Mouse (Mus musculus): ENCODE data around the gene Ypel4. TPM values are rescaled to one million over a fixed set of nuclear protein-coding genes. Genes with fewer than 3 reads are reported as not detected.
A peak's percentile ranks its signal among the peaks of the same experiment; 100 is the strongest.

The Ypel4 gene
- polyA plus RNA-seq, 1 experiment from 2014 or later, result 11.6 TPM

GRCm38 (mm10) chr2:84758542-84759127 is 24.8 kb downstream of the Ypel4 start:
- in situ Hi-C loops (cut with MboI; ENCODE audit: low pct_unique_long_range_greater_than_20kb), result no loop called here
- H3K27me3 ChIP-seq, result peaks cover 2% of the 10 kb centered on the region
- POLR2A ChIA-PET, result interaction anchor here (2.1 kb wide), 1 partner anchor 10 kb away, joined by 6 read pairs; no protein-coding TSS in a partner anchor
- peak; percentile 74 for TF ChIP-seq CTCF (IDR thresholded peaks at IDR 0.05)
- no peak for DNase-seq (ENCODE audit: low read depth, low spot score)
- ATAC-seq, result peak; percentile 76
- CTCF ChIA-PET, result interaction anchor here (0.6 to 2.8 kb wide), 15 partner anchors 9 to 85 kb away, joined by 3 to 10 read pairs (median 4); partner anchors contain the start of genes Gm19426, Gm28635, Med19 and Ube2l6

GRCm38 (mm10) chr2:84760777-84761176 is 26.9 kb downstream of the Ypel4 start:
- H3K27me3 ChIP-seq, result peaks cover 8% of the 10 kb centered on the region
- ChIA-PET POLR2A (no interaction called here), CTCF (interaction anchor here (1.4 kb wide), 1 partner anchor 15 kb away, joined by 4 read pairs; no protein-coding TSS in a partner anchor)
- ATAC-seq (no peak), DNase-seq (ENCODE audit: low read depth, low spot score) (no peak)
- TF ChIP-seq CTCF (IDR thresholded peaks at IDR 0.05), result no peak
- in situ Hi-C loops (cut with MboI; ENCODE audit: low pct_unique_long_range_greater_than_20kb), result no loop called here

GRCm38 (mm10) chr2:84761309-84761708 is 27.5 kb downstream of the Ypel4 start:
- POLR2A ChIA-PET, result no interaction called here
- H3K27me3 ChIP-seq, result peaks cover 8% of the 10 kb centered on the region
- in situ Hi-C loops (cut with MboI; ENCODE audit: low pct_unique_long_range_greater_than_20kb), result no loop called here
- DNase-seq (ENCODE audit: low read depth, low spot score) (no peak), ATAC-seq (no peak)
- TF ChIP-seq CTCF (IDR thresholded peaks at IDR 0.05), result no peak
- CTCF ChIA-PET, result interaction anchor here (1.4 kb wide), 1 partner anchor 15 kb away, joined by 4 read pairs; no protein-coding TSS in a partner anchor

- POLR2A ChIA-PET, result interaction anchor here (0.7 kb wide), 1 partner anchor 806 kb away, joined by 7 read pairs; no protein-coding TSS in a partner anchor
- in situ Hi-C loops (cut with MboI; ENCODE audit: low pct_unique_long_range_greater_than_20kb), result no loop called here
- no peak for TF ChIP-seq CTCF (IDR thresholded peaks at IDR 0.05)
- peaks cover 8% of the 10 kb centered on the region for H3K27me3 ChIP-seq
- no peak for ATAC-seq
- CTCF ChIA-PET, result interaction anchor here (1.4 kb wide), 1 partner anchor 16 kb away, joined by 4 read pairs; no protein-coding TSS in a partner anchor
- no peak for DNase-seq (ENCODE audit: low read depth, low spot score)
Measured at GRCm38 (mm10) chr2:84761840-84762239, 28.0 kb downstream of the Ypel4 start.

DNA sequence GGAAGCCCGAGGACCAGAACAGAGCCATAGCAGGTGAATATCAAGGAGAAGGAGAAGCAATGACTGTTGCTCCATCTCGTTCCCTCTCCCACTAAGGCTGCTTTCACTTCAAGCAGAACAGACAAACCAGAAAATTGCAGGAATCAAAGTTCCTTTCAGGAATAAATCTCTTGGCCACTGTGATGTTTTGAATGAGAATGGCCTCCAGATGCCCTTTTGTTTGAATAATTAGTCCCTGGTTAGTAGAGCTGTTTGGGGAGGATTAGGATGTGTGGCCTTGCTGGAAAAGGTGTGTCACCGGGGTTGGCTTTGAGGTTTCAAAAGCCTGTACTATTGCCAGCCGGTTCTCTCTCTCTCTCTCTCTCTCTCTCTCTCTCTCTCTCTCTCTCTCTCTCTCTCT is 28.4 kb downstream of the Ypel4 start:
- peaks cover 8% of the 10 kb centered on the region for H3K27me3 ChIP-seq
- ATAC-seq, result no peak
- DNase-seq (ENCODE audit: low read depth, low spot score), result no peak
- ChIA-PET POLR2A (interaction anchor here (0.7 kb wide), 1 partner anchor 805 kb away, joined by 7 read pairs; no protein-coding TSS in a partner anchor), CTCF (interaction anchor here (1.1 to 1.7 kb wide), 2 partner anchors 23 to 37 kb away, joined by 4 read pairs; partner anchors contain the start of gene Ube2l6)
- in situ Hi-C loops (cut with MboI; ENCODE audit: low pct_unique_long_range_greater_than_20kb), result no loop called here
- TF ChIP-seq CTCF (IDR thresholded peaks at IDR 0.05), result no peak

DNA sequence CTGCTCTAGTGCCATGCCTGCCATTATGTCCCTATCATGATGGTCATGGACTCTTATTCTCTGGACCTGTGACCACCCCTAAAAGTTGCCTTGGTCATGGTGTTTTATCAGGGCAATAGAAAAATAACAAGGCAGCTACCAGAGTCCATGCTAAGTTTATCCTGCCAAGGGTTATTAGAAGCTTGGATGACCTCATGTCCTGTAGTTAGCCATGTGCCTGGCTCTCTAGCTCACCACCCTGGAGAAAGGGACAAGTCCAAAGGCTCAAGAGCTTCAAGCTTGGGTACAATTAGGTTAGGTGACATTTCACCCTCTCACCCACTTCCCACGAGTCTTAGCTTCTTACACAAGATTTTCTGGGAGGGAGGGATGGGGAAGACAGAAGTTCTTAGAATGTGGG is 29.0 kb downstream of the Ypel4 start:
- no peak for ATAC-seq
- POLR2A ChIA-PET, result no interaction called here
- in situ Hi-C loops (cut with MboI; ENCODE audit: low pct_unique_long_range_greater_than_20kb), result no loop called here

DNA sequence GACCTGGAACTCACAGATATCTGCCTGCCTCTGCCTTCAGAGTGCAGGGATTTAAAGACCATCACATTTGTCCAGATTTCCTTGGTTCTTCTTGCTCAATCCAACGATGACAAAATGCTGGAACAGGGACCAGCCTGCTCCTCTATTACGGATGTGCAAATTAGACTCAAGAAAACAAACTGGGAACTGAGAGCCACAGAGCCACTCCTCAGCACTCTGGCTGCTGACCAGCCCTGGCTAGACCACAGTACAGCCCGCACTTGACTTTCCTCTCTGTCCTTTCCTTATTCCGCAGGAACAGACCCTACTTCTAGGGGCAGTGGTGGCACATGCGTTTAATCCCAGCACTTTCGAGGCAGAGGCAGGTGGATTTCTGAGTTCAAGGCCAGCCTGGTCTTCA is 36.6 kb downstream of the Ypel4 start:
- ATAC-seq, result no peak
- DNase-seq (ENCODE audit: low read depth, low spot score), result no peak
- CTCF ChIA-PET, result no interaction called here
- no peak for TF ChIP-seq CTCF (IDR thresholded peaks at IDR 0.05)
- H3K27me3 ChIP-seq, result peaks cover 4% of the 10 kb centered on the region
- POLR2A ChIA-PET, result no interaction called here
- in situ Hi-C loops (cut with MboI; ENCODE audit: low pct_unique_long_range_greater_than_20kb), result no loop called here

More for the DNA sequence above, 29.0 kb downstream of the Ypel4 start:
- TF ChIP-seq CTCF (IDR thresholded peaks at IDR 0.05), result no peak
- peaks cover 8% of the 10 kb centered on the region for H3K27me3 ChIP-seq
- DNase-seq (ENCODE audit: low read depth, low spot score), result no peak
- CTCF ChIA-PET, result interaction anchor here (1.1 to 1.7 kb wide), 2 partner anchors 24 to 36 kb away, joined by 4 read pairs; partner anchors contain the start of gene Ube2l6

DNA sequence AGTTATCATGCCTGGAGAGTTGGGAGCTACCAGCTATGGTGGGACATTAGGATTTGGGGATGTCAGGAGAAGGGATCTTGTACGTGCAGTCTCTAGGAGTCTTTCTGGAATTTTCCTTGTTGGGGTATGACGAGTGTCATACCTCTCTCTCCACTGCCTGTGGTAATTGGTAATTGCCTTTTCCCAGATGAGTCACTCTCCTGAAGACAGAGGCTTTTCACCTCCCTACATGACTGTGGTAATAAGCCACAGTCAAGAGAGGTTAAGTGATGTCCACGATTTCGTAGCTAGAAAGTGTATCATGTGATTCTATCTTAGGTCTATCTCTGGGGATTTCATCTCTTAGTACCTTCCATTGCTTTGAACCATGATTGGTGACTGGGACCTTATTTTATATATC is 38.6 kb downstream of the Ypel4 start:
- ChIA-PET CTCF (interaction anchor here (1.2 to 1.7 kb wide), 2 partner anchors 31 kb away, joined by 3 read pairs; no protein-coding TSS in a partner anchor), POLR2A (no interaction called here)
- DNase-seq (ENCODE audit: low read depth, low spot score) (no peak), ATAC-seq (peak; percentile 54)
- no peak for TF ChIP-seq CTCF (IDR thresholded peaks at IDR 0.05)
- in situ Hi-C loops (cut with MboI; ENCODE audit: low pct_unique_long_range_greater_than_20kb), result no loop called here
- H3K27me3 ChIP-seq, result peaks cover 4% of the 10 kb centered on the region

DNA sequence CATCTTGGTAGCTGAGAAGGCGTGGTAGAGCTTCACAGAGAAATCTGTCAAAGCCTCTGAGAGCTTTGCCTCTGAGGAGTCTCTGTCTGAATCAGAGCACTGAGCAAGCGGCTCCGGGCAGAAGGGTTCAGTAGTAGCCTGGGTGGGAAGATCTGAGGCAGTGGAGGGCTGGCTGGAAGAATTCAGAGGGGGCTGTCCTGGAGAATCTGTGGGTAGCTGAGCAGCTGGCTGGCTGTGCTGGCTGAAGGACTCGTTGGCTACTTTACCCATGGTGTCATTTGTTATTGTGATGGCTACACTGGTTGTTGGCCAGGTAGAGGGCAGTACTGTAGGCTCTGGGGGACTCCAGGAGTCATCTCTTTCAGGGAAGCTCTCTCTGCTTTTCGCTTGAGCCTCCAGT is 39.3 kb downstream of the Ypel4 start:
- TF ChIP-seq CTCF (IDR thresholded peaks at IDR 0.05), result no peak
- no peak for ATAC-seq
- no peak for DNase-seq (ENCODE audit: low read depth, low spot score)
- in situ Hi-C loops (cut with MboI; ENCODE audit: low pct_unique_long_range_greater_than_20kb), result no loop called here
- CTCF ChIA-PET, result interaction anchor here (1.2 to 1.7 kb wide), 4 partner anchors 11 to 32 kb away, joined by 3 to 5 read pairs (median 4); no protein-coding TSS in a partner anchor
- peaks cover 10% of the 10 kb centered on the region for H3K27me3 ChIP-seq
- POLR2A ChIA-PET, result no interaction called here

GRCm38 (mm10) chr2:84774751-84775150 is 40.9 kb downstream of the Ypel4 start:
- CTCF ChIA-PET, result interaction anchor here (1.7 kb wide), 1 partner anchor 9 kb away, joined by 4 read pairs; no protein-coding TSS in a partner anchor
- no peak for TF ChIP-seq CTCF (IDR thresholded peaks at IDR 0.05)
- ATAC-seq (no peak), DNase-seq (ENCODE audit: low read depth, low spot score) (no peak)
- H3K27me3 ChIP-seq, result peaks cover 16% of the 10 kb centered on the region
- POLR2A ChIA-PET, result no interaction called here
- in situ Hi-C loops (cut with MboI; ENCODE audit: low pct_unique_long_range_greater_than_20kb), result no loop called here

DNA sequence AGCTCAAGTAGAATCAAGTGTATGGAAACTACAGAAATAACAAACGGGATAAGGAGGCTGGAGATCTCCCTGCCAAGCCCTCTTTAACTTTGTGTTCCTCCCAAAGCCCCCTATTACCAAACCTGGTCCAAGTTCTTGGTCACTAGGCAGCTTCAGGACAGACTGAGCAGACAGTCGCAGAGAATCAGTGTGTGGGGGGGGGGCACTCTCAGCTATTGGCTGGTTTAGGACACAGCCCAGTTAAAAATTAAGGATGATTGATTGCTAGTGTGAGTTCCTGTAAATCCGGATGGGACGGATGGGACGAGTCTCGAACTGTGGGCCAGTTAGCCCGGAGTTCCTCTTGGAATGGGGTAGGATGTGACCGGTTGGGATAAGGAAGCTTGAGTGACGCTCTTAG is 41.4 kb downstream of the Ypel4 start, which contains the start of gene Serping1:
Gene Serping1 (minus strand): TSS at position 204 of the 400 bp plus-strand sequence.
- in situ Hi-C loops (cut with MboI; ENCODE audit: low pct_unique_long_range_greater_than_20kb), result no loop called here
- peaks cover 16% of the 10 kb centered on the region for H3K27me3 ChIP-seq
- ATAC-seq, result no peak
- no peak for TF ChIP-seq CTCF (IDR thresholded peaks at IDR 0.05)
- CTCF ChIA-PET, result no interaction called here
- DNase-seq (ENCODE audit: low read depth, low spot score), result no peak
- POLR2A ChIA-PET, result no interaction called here
